Mouse (Mus musculus) liver, embryonic 14.5 days (tissue): ENCODE results near the gene Adar.

Experiments used
- CTCF ChIP-seq: IDR thresholded peaks from 2 replicates; pipeline ENCODE4 v1.5.1; 2016; ENCODE audit warnings: antibody characterized with exemption, low read depth, control low read depth
- EP300 ChIP-seq: IDR thresholded peaks from 2 replicates; pipeline ENCODE4 v1.6.1; 2016; ENCODE audit warnings: antibody characterized with exemption, low read depth

- TF ChIP-seq CTCF (no peak), EP300 (no peak)
These were observed 66.8 kb downstream of the Adar start for GRCm38 (mm10) chr3:89781640-89782039.
